Mouse (Mus musculus) lung, adult 2 months (tissue): ENCODE data around the gene Pkhd1. TPM values are rescaled to one million over a fixed set of nuclear protein-coding genes. Genes with fewer than 3 reads are reported as not detected.
"Not testable (repeated sequence)": the region's sequence is repeated elsewhere in the genome, so short reads cannot be mapped to it uniquely, and the experiment has no call there.

Experiments
- DNase-seq: peaks from one replicate; pipeline ENCODE4 v3.0.0; 2022
- H3K4me1 ChIP-seq: fragments of 200-500 bp; 2 replicates; pipeline ENCODE4 v1.6.1; 2011; ENCODE audit warnings: low read length; ENCODE audit not compliant: control insufficient read depth, insufficient read depth
- H3K4me3 ChIP-seq: fragments of 200-500 bp; replicated peaks from 2 replicates; pipeline ENCODE3; 2011; ENCODE audit warnings: low read depth, mild to moderate bottlenecking, control low read depth, low read length; ENCODE audit errors: extremely low read depth
- CTCF ChIP-seq: fragments of 200-500 bp; IDR thresholded peaks from 2 replicates; pipeline ENCODE4 v1.5.1; 2011; ENCODE audit warnings: mild to moderate bottlenecking, low read length, control low read depth; ENCODE audit not compliant: insufficient read depth
- POLR2A ChIP-seq: fragments of 200-500 bp; IDR thresholded peaks from 2 replicates; pipeline ENCODE4 v1.6.1; 2011; ENCODE audit warnings: low read depth, mild to moderate bottlenecking, control low read depth, low read length, borderline replicate concordance; ENCODE audit errors: extremely low read depth
- WGBS: fragments of 180-500 bp; shearing (Covaris S2); methylation state at CpG from one replicate; pipeline ENCODE4 v1.1.7; 2018; 5-methylcytosine and 5-hydroxymethylcytosine counted together
- polyA plus RNA-seq: library from polyadenylated mRNA; depleted of rRNA; stranded (reverse); fragments of >200 nt; gene quantifications from 2 replicates; pipeline ENCODE4 v1.2.3, GENCODE M21; 2012

The Pkhd1 gene
- polyA plus RNA-seq, 1 experiment = 0.19 TPM

- Histone ChIP-seq H3K4me1 (no peaks in the 10 kb centered on the region), H3K4me3 (no peak overlapping the region)
- no peak for DNase-seq
- TF ChIP-seq POLR2A (no peak), CTCF (no peak)
- WGBS = 63% methylated on average over 4 of the region's 4 CpGs
These were observed 446.7 kb downstream of the Pkhd1 start for GRCm38 (mm10) chr1:20171199-20171598.

GRCm38 (mm10) chr1:20150627-20151026, 467.2 kb downstream of the Pkhd1 start:
- WGBS = 66% methylated on average over 4 of the region's 4 CpGs
- not testable (repeated sequence) for H3K4me3 ChIP-seq, DNase-seq, H3K4me1 ChIP-seq

DNA sequence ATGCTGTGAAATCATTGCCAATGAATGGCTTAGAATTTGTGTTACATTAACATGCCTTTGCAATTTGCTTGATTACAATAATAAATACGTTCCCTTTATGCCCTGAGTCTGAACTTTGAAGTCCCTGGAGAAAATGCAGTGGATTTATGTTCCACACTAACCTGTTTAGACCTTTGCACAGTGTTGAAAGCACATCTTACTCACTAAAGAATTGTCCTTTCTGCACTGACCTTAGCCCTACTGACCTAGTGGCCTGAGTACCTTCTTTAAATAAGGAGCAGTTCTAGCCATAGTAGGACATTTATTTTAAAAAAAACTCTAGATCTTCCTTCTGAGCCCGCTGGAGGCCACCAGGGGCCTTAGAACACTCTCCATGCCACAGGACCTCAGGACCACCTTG, 467.8 kb downstream of the Pkhd1 start:
- Histone ChIP-seq H3K4me1 (no peaks in the 10 kb centered on the region), H3K4me3 (no peak overlapping the region)
- TF ChIP-seq POLR2A = no peak
- no peak for TF ChIP-seq CTCF
- DNase-seq = no peak
- 62% methylated on average over 2 of the region's 2 CpGs for WGBS

DNA sequence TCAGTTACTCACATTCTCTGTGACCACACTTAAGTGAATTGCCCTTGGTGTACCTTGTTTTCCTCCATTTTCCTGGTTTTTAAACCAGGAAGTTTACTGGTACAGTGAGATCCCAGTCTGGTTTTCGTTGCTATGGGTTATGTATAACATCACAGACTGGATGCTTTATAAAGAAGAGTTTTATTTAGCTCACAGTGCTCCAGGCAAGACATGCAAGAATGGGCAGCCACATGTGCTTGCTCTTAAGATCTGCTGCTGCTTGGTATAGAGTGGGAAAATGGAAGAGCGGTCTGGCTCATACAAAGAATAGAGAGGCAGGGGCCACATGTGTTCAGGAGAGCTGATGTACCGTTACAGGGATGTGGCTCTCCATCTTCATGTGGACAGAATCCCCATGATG, 481.7 kb downstream of the Pkhd1 start:
- no peak for DNase-seq
- no peak for TF ChIP-seq CTCF
- no peak for TF ChIP-seq POLR2A
- WGBS = 69% methylated on average over 3 of the region's 3 CpGs
- H3K4me3 ChIP-seq = no peak overlapping the region
- H3K4me1 ChIP-seq = no peaks in the 10 kb centered on the region

- Histone ChIP-seq H3K4me3 (no peak overlapping the region), H3K4me1 (no peaks in the 10 kb centered on the region)
- no peak for DNase-seq
- TF ChIP-seq POLR2A (no peak), CTCF (no peak)
- WGBS = 27% methylated on average over 4 of the region's 4 CpGs
These were observed 482.7 kb downstream of the Pkhd1 start for GRCm38 (mm10) chr1:20135065-20135618.

- 82% methylated on average over 4 of the region's 4 CpGs for WGBS
- H3K4me1 ChIP-seq = no peaks in the 10 kb centered on the region
- no peak overlapping the region for H3K4me3 ChIP-seq
- TF ChIP-seq POLR2A = no peak
- DNase-seq = no peak
These were observed 484.2 kb downstream of the Pkhd1 start for GRCm38 (mm10) chr1:20133636-20134035.

DNA sequence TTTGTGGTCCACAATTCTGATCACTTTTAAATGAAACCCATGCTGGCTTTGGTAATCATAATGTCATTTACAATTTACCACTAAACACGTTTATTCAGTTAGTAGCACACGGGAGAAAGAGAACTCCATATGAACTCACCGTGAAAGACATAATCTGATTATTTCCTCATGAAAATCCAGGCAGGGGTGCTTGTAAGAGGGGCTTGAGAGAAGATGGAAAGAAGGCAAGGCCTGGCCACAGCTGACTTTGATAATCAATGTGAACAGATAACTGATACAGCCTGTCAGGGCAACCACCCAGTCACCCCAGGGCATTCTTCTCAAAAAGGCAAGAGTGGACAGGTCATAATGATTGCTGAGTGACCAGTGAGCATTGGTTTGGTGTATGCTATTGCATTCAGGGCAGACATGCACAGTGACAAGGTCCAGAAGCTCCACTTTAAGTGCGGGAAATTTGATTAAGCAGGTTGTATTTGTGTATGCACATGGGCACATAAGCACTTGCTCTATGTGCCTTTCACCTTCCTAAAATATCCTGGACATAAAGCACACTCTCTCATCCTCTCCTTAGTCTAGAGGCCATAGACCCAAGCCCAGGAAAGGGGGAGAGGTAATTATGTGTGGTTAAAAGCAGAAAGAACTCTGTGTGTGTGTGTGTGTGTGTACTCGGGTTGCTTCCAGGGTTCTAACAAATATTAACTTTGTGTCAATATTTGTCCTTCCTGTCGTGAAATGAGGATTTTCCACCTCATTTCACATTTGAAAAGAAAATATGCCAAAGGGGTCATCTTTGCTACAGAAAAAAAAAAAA, 485.9 kb downstream of the Pkhd1 start:
- no peak for DNase-seq
- H3K4me1 ChIP-seq = no peaks in the 10 kb centered on the region
- H3K4me3 ChIP-seq = no peak overlapping the region
- TF ChIP-seq POLR2A = no peak
- no peak for TF ChIP-seq CTCF
- 55% methylated on average over 6 of the region's 6 CpGs for WGBS

GRCm38 (mm10) chr1:20117331-20117730, 500.5 kb downstream of the Pkhd1 start:
- no peak for DNase-seq
- TF ChIP-seq POLR2A = no peak
- no peak for TF ChIP-seq CTCF
- Histone ChIP-seq H3K4me1 (no peaks in the 10 kb centered on the region), H3K4me3 (no peak overlapping the region)
- WGBS = 71% methylated on average over 1 of the region's 1 CpGs

- no peak overlapping the region for H3K4me3 ChIP-seq
- no peak for DNase-seq
- TF ChIP-seq POLR2A (no peak), CTCF (no peak)
- H3K4me1 ChIP-seq = no peaks in the 10 kb centered on the region
- 62% methylated on average over 3 of the region's 3 CpGs for WGBS
These were observed 548.1 kb downstream of the Pkhd1 start for GRCm38 (mm10) chr1:20069733-20070132.

DNA sequence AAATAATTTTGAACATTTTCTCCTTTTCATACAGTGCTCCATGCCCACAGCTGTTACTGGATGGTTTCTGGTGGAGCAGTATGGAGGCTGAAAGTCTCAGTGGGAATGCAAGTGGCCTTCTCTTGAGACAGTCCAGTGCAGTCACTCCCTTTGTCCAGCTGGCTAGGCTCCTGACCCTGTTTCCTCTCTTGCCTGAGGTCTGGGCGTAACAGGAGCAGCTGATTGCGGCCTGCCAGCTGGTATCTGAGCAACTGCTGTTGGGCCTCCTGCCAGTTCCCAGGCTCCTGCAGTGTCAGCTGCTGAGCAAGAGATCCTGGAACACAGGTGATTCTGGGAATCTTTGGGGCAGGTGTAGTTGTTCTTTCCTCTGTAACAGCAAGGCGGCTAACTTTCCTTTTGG, 559.6 kb downstream of the Pkhd1 start:
- no peaks in the 10 kb centered on the region for H3K4me1 ChIP-seq
- no peak for DNase-seq
- 68% methylated on average over 3 of the region's 3 CpGs for WGBS
- TF ChIP-seq POLR2A = no peak
- no peak for TF ChIP-seq CTCF
- no peak overlapping the region for H3K4me3 ChIP-seq
